Mouse (Mus musculus): ENCODE results near the gene Stat5a.

The Stat5a gene

DNA sequence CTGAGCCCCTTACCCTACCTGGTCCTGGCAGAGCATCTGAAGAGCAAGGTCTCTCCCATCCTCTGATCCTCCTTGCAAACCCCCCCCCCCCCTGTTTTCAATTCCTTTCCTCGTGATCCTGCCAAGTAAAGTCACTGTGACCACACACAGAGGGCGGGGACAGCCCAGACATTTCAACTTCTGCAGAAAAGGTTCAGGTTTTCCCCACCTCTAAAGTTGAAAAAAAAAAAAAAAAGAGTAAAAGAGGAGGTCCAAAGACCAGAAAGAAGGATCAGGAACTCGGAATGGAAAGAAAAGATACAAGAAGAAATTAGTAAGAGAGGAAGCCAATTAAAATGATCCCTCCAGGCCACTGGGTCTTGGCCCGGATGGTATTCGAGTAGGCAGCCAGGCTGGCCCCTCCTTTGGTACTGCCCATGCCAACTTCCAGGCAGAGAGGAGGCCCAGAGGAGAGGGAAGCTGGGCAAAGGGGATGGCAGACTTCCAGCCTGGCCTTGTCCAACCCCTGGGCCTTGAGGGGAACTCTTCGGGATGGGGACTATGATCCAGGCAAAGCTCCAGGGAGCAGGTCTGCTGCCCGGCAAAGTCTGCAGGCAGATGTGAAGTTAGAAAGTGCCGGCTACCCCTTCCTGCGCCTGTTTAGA, at the start of gene Stat5a:
TSS of gene Stat5a (plus strand) at position 417 of the 644 bp plus-strand sequence.
- peak; percentile 65 for DNase-seq (ENCODE audit: low spot score)

DNA sequence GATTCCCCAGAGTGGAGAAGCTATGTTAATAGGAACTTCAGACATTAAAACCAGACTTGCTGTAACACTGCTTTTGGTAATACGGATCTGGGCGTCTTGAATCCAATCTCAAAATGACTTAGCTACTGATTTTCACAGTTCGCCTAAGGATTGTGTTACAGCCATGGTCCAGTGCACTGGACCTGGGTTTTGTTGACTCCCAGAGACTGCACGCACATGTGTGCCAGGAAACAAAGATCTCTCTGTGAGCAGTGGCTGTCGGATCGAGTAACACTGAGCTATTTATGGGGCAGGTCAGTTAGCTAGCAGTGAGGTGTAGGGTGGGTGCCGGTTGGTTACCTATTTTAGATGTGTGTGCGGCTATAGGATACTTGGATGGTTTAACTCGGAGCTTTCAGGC, 48.6 kb upstream of the Stat5a start:
- DNase-seq (ENCODE audit: low spot score): no peak

DNA sequence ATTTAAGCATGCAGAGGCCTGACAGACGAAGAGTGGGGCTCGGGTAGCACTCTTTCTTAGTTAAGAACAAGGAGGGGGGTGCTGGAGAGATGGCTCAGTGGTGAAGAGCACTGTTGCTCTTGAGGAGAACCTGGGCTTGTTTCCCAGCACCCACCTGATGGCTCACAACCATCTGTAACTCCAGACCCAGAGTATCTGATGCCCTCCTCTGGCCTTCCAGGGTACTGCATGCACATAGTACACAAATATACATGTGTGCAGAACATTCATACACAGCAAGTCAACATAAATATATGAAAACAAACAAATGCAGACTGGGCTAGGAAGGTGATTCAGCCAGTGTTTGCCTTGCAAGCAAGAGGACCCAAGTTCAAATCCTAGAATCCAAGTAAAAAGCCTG, 48.0 kb upstream of the Stat5a start:
- no peak for DNase-seq (ENCODE audit: low spot score)

DNA sequence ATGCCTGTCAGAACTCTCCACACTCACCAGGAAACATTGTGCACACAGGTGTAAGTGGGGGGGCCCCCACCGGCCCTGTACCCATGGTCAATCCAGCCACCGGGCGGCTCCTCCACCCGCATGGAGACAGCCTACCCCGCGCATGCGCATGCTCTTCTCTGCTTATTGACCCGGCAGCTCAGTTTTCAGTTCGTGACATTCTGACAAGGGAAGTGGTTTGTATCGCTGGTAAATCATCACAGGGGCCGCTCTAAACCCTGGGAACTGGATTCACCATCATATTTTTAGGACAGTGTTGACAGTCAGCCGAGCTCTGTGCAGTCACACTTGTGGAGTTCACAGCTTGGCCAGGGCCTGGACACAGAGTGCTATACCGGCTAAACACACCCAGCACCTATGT, 44.7 kb upstream of the Stat5a start:
- DNase-seq (ENCODE audit: low spot score): peak; percentile 75

DNA sequence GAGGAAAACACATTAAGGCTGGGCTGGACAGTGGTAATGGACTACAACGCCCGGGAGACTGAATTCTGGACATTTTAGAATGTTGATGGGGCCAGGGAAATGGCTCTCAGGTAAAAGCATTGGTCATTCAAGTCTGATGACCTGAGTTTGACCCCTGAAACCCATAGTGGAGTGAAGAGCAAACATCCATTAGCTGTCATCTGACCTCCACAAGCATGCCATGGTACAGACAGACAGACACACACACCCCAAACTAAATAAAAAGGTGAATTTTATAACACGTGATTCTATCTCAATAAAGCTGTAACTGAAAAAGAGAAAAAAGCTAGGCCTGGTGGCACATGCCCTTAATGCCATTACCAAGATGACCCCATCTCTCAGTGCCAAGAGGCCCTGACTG, 42.8 kb upstream of the Stat5a start:
- no peak for DNase-seq (ENCODE audit: low spot score)

DNA sequence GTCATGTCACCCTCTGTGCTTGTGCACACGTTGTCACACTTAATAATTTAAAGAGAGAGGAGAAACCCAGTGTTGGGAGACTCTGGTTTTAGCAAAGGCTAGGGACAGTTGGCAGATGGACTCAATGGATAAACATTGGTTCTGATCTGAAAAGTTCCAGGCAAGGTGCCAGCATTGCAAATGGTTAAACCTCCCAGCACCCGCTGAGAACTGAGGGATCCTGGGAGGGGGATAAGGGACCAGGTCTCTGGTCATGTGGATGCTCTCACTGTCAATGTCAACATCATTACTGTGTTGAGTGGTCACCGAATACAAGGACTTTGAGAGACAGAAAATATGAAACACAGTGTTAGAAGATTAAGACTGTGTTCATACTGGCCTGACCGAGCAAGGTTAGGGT, 42.4 kb upstream of the Stat5a start:
- DNase-seq (ENCODE audit: low spot score): no peak

DNA sequence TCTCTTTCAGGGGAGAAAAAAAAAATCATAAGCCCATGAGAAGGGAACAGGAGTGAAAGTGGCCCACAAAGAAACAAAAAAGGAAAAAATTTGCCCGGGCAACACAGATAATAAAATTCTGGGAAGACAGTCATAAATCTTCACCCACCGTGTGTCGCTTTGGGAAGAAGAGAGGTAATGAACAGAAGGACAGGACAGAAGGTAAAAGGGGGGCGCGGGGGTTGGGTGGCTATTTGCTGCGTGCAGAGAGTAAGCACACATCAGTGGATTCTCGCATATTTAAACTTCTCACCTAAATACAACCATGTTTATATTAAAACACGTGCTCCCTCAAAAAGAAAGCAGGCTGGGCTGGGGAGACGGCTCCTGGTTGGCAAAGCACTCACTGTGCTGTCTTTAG, 41.8 kb upstream of the Stat5a start:
- DNase-seq (ENCODE audit: low spot score): no peak

DNA sequence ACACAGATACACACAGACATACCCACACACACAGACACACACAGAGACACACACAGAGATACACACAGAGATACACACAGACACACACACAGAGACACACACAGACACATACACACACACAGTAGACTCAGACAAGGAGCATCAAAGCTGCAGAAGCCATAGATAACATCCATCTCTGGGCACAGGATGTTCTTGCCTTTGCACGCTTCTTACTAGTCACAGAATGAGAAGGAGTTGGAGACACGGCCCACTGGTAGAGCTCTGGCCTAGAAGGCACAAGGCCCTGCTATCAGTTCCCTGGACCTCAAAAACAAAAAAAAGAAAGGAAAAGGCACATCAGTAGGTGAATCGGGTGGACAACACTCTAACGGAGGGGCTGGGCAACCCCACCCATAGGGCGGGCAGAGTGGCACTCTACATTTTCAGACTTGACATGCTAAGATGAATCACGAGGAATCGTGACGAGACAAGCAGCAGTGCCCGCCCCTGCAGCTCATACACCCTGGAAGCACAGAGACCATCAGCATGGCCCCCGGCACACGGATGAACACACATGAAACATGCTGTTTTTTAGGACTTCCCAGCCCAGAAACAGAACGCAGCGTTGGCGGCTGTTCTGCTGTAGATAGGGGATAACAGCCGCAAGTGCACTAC, 40.7 kb upstream of the Stat5a start:
- no peak for DNase-seq (ENCODE audit: low spot score)

DNA sequence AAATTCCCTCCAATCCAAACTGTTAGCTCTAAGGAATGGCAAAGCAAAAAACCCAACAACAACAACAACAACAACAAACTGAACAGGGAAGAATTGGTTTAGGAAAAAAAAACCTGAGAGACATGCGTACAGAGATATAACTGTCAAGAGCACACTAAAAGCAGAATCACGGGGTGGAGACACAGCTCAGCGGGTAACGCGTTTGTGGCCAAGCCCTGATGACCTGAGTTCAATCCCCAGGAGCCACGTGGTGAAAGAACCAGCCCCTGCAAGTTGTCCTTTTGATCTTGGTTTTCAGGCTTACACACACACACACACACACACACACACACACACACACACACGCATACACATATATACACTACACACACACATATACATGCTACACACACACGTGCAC, 40.1 kb upstream of the Stat5a start:
- DNase-seq (ENCODE audit: low spot score): no peak

DNA sequence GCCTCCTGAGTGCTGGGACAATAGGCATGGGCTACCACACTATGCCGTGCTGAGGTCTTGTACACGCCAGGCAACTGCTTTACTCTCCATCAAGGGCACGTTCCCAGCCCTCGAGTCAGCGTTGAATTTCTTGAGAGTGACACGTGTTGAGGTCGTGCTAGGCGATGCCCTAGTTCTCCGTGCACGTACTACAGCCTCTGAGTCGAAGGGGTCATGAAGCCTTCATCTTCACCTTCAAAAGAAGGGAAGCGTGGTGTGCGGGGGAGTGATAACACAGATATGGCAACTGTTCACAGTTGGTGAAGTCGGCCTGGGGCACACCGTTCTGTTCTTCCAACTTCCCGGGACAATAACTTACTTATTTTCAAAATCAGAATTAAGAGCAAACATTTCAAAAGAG, 39.5 kb upstream of the Stat5a start:
- no peak for DNase-seq (ENCODE audit: low spot score)

DNA sequence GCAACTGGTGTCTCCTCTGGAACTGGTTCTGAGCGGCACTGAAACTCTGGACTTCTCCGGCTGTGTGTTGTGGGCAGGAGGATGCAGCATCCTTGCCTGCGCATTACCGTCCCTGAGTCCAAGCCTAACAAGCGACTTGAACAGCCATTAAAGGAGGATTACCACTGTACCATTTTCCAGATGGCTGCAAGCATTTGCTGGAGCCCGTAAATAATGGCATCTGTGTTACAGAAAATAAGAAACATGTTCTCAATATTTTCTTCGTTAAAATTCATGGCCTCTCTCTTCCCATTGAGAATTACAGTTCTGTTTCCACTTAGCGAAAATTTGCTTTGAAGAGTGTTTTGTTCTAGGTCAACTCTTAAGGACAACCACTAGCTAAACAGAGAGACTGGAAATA, 39.1 kb upstream of the Stat5a start:
- DNase-seq (ENCODE audit: low spot score): no peak

DNA sequence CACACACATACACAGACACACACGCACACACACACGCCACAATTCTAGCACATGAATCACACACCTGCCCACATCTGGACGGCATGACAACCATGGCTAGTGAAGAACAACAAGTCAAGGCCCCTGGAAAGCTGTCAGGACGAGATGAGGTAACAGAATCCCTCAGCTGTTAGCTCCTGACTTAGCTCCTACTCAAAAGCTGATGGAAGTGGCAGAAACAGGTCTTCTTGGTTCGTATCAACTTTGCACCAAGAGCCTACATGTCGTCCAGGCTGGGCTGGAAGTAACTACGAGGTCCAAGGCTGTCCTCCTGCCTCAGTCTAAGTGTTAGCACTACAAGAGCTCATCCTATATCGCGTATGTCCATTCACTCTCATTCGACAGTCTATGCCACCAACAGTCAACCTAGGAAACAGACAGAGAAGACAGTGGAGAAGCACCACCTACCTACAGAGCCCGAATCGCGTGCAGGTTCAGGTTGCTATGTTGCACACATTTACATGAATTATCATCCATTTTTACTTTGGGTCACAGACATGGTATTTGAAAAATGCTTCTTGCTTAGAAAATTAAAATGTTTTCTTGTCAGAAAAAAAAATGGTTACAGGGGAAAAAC, 37.4 kb upstream of the Stat5a start:
- no peak for DNase-seq (ENCODE audit: low spot score)

DNA sequence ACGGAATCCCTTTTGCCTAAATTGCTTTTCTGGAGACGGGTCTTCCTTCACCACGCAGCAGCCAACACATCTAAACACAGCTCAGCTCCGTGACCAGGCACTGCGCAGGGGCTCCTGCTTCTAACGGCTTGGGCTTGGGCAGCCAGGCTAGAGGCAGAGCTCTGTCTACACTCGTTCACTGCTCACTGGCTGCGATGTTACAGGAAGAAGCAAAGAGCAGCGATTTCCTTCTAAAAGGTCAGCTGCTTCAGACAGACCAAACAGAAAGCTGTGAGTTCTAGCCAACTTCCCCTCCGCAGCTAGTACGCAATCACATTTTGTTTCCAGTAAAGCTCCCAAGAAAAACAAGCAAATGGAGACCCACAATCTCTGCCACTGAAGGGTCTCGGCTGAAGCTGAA, 36.8 kb upstream of the Stat5a start:
- peak; percentile 35 for DNase-seq (ENCODE audit: low spot score)

DNA sequence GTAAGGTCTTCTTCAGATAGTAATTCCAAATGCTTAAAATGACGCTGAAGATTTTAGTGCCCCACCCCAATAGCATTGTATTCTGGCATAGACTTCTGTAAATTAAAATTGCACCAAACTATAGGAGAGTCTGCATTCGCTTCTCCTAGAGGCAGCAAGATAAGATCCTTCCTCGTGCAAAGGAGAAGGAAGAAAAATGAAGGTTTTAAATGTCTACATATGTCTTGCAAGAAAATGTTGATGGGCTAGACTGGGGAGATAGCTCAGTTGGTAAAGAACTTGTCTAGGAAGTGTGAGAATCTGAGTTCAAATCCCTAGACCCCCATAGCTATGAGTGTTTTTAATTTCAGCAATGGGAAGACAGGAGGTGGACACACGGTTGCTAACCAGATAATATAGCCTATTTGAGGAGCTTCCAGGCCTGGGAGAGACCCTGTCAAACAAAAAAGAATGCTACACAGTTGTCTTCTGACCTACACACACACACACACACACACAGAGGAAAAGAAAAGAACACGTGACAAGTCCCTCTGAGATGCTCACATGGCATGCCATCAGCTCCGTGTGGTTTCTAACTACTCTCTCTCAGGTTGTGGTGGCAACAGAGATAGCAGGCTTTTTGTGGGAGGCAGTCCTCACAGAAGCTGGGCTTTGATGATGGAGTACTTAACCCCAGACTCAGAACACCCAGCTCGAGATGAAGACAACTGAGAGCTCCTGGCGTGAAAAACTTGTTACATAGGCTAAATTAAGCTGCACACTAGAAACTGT, 35.4 kb upstream of the Stat5a start:
- DNase-seq (ENCODE audit: low spot score): no peak

DNA sequence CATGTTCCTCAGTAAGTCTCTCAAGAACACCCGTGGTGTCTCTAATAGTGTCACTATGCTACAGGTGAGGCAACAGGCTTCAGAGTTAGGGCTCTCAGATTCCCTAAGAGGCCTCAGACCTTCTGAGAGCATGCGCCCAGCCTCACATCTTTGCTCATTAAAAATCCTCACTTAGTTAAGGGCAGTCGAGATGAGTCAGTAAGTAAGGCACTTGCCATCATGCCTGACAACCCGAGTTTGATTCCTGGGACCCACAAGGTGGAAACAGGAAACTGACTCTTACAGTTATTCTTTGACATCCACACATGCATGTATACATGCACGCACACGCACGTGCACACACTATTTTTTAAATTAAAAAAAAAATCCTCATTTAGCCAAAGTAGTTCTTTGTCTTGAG, 34.7 kb upstream of the Stat5a start:
- DNase-seq (ENCODE audit: low spot score): no peak

DNA sequence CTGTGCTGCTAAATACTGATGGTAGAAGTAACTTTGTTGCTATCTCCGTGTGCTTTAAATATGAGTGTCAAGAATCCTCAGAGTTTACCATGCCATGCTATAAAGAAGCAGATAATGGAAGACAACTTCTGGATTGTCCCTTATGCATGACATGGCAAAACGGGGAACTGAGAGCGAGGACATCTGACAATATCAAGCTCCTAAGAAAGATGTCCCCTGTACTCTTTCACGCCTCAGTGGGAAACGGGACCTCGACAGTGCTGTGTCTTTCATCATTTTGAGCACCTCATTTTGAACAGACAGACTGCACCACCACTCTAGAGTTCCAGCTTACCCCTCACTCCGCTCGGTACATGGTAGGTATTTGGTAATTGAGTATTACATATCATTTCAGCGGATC, 33.7 kb upstream of the Stat5a start:
- no peak for DNase-seq (ENCODE audit: low spot score)

DNA sequence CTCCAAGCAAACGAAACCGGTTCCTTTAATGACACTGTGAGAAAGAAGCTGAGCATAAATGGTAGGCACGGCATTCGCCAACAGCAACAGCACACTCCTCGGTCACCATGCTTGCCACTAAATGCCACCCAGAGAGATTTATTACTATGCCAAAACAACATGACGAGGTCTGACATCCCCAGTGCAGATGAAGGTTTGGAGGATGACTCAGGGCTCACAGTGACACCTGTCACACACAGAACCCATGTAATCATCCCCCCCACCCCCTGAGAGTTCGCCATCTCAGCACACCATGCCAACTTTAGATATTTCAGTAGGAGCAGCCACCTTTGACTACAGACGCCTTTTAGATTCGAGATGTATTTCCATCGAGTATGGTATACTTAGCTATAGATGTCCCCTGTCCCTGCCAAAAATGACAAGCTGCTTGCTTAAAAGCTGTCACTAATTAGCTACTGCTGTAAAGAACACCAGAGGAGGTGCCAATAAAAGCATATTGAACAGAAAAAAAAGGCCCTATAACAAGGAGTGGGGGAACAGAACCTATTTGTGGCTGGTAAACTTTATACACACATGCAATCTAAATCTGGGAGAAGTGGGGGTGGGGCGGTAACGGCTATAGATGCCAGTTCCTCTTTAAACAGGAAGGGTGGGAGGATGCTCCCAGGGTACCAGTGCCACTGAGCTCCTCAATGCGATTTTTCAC, 32.8 kb upstream of the Stat5a start:
- DNase-seq (ENCODE audit: low spot score): no peak

DNA sequence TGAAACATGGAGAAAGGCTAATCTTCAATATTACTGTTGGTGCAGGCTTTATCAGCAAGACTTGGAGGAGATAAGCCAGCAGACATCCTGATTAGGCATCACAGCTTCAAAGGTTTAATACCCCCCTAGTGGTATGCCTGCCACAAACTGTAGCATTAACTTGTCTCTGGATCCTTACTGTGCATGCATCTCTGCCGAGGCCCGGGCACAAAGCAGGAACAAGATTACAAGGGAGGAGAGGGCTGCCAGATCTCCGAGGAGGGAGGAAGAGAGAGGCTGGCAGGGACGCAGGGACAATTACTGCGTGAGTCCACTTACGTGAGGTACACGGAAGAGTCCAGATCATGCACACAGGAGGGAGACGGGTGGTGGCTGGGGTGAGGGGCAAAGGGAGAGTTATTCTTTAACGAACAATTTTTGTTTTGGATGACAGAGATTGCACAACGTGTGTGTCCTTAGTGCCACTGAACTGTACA, 30.4 kb upstream of the Stat5a start:
- DNase-seq (ENCODE audit: low spot score): no peak

DNA sequence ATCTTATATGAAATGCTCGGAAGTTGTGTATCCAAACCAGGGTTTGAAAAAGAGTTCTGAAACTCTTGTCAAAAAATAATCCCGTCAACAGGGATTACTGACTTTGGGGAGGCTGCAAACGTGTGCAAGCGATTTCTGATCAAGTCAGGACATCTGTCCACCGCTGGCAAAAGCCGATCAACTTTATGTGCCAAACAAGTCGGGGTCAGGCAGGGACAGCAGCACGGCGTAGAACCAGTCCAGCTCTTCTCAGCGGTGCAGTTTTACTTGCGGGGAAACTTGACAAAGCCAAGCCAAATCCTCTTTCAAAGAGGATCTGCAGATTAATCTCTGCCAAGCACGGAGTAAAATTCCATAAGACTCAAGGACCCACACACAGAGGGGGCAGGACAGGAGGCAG, 29.5 kb upstream of the Stat5a start:
- DNase-seq (ENCODE audit: low spot score): no peak

DNA sequence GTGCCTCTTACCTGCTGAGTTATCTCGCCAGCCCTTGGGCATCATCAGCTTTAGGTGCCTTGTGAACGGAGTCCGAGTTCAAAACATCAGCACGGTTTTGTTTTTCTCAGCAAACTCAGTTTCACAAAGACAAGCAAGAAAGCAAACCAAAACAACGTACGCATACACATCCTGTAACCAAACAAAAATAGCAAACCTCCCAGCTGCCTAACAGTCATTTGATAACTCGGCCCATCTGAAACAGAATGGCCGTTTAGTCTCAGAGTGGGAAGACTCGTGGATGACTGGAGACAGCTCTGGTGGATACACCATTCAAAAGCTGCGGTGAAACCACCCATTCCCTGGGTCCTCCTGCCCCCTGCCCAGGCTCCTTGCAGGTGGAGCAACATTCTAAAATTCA, 27.8 kb upstream of the Stat5a start:
- no peak for DNase-seq (ENCODE audit: low spot score)

DNA sequence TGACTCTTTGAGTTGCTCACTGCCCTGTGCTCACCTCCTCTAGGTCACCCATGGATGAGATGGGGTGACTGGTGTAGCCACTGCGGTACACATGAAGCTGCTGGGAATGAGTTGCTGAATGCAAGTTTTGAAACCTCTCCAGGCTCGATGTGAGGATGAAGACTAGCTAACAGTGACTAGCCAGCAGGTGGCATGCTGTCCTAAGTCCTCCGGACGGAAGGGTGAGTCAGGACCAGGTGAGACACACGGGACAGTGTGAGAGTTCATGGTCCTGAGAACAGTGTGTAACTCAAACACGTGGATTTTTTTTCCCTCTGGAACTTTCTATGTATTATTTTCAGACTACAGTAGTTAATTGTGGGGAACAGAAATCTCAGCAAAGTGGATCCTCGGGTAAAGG, 25.7 kb upstream of the Stat5a start:
- DNase-seq (ENCODE audit: low spot score): peak; percentile 48
